Mouse (Mus musculus) CD4-positive, CD25-positive, alpha-beta regulatory T cell, adult 2 months (primary cell): ENCODE results near the gene Stx6.

ENCODE experiments used
- DNase-seq: peaks from one replicate; pipeline ENCODE4 v3.0.0-alpha.2; 2012; ENCODE audit warnings: low read depth, low spot score

Stx6 gene

GRCm38 (mm10) chr1:155158141-155158969, at the start of gene Stx6:
Stx6 (plus strand) TSS chr1:155158715.
- DNase-seq, result peak; percentile 99

DNA sequence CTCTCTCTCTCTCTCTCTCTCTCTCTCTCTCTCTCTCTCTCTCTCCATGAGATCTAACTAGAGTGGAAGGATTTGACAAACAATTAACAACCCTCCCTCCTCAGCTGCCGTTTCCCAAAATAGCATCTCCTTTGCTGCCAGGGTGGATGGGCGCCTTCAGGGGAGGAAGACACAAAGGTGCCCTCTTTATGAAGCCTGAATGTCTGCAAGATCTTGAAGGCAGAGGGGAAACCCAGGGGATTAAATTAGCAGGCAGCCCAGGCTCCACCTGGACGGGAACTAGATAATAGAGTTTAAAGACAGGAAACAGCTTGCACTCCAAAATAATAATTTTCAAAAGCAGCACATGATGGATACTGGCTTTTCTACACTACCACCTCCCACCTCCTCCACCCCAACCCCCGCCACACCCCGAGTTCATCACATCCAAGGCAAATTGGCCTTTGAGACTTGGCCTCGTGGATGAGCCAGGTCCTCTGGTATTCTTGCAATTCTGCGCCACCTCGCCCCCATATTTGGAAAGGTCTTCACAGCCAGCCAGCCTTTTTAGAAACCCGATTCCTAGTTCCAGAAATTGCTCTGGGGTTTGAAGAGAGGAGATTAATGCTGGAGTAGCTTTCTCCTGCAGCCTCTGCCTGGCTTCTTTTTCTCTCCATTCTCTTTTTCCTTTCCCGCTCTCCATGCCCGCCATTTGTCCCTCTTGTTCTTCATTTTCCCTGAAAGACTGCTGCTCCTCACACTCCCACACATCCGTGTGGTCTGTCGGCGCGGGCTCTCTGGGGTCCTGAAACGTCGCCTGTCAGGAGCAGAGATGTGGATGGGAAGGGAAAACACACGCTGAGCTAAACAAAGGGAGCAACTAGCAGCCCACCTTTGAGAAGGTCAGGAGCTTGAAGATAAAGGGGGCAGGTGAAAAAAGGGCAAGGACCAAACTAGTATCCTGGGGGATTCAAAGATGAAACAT, 48.8 kb upstream of the Stx6 start:
- no peak for DNase-seq

DNA sequence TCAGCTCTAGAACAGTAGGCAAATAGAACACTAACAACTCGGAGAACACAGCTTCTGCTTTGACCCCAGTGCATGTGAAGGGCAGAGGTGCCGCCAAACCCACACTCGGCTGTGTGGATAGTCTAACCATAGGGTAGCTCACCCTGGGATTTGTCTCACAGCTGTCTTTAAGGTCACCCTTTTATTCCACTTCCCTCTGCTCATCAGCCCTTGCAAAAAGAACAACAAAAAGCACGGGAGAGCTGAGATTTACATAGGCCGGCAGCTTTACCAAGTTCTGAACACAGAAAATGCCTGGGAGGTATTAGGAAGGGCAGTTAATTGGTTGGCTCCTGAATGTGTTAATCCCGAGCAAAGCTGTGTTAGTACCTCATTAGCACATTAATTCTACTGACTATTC, 47.0 kb upstream of the Stx6 start:
- no peak for DNase-seq

DNA sequence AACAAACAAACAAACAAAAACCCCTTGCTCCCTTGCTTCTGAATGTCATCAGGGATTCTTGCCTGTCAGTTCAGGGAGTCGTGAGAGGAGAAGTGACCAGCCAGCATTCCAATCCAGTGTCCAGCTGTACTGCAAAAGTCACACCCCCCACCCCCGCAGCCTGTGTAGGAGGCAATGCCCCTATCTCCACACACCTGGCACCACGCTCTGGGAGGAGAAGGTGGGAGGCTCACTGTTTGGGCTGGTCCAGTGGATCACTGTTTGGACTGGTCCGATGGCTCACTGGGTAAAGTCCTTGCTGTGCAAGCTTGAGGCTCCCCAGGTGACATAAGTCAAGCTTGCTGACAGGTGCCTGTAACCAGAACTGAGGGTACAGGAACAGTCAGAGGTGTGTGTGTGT, 46.4 kb upstream of the Stx6 start:
- DNase-seq, result no peak

- DNase-seq, result no peak
These were observed 45.6 kb upstream of the Stx6 start for GRCm38 (mm10) chr1:155112875-155113274.

GRCm38 (mm10) chr1:155113946-155114345, 44.6 kb upstream of the Stx6 start:
- DNase-seq, result no peak

- no peak for DNase-seq
These were observed 38.8 kb upstream of the Stx6 start for GRCm38 (mm10) chr1:155119719-155120118.

- DNase-seq, result peak; percentile 20
These were observed 36.3 kb upstream of the Stx6 start for GRCm38 (mm10) chr1:155121977-155122939.

GRCm38 (mm10) chr1:155124397-155124796, 34.1 kb upstream of the Stx6 start:
- no peak for DNase-seq

DNA sequence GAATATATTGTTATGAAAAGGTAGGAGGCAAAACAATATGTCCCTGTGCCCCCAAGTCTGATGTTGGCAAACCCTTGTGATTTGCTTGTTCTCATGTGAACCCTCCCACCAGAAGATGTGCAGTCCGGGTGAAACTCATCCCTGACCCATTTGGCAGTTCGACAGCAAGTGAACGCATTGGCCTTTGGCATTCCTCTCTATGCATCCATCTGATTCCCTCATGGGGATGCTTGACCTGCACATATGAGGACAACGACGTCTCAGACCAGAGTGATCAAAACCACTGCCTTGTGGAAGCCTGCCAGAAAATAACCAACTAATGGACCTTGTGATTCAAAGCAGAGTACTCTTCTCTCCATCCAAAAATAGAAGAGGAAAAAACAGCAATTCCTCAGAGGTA, 31.8 kb upstream of the Stx6 start:
- no peak for DNase-seq

DNA sequence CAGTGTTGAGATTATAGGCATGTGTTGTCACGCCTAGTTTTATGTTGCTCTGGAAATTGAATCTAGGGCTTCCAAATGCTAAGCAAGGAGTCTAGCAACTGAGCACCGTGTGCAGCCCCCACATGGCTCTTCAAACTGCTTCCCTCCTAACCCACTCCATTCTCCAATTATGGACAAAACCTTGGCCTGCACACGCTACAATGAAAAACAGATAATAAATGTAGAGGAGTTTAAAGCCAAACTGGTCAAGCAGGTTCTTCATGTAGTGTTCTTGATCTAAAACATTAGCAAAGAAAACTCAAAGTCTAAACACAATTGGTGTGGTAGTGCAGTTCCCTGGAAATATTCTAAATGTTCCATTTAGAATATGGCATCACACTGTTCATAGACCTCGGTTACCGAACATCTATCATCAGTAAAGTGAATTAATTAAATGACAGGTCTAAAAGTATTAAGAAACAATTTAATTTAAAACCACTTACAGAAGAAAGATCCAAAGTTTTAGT, 31.0 kb upstream of the Stx6 start:
- DNase-seq, result no peak

GRCm38 (mm10) chr1:155134866-155135265, 23.6 kb upstream of the Stx6 start:
- DNase-seq, result no peak

GRCm38 (mm10) chr1:155138795-155139194, 19.7 kb upstream of the Stx6 start:
- DNase-seq, result peak; percentile 51

- DNase-seq, result peak; percentile 93
These were observed 18.4 kb upstream of the Stx6 start for GRCm38 (mm10) chr1:155140076-155140475.

GRCm38 (mm10) chr1:155145620-155146019, 12.9 kb upstream of the Stx6 start:
- peak; percentile 65 for DNase-seq

DNA sequence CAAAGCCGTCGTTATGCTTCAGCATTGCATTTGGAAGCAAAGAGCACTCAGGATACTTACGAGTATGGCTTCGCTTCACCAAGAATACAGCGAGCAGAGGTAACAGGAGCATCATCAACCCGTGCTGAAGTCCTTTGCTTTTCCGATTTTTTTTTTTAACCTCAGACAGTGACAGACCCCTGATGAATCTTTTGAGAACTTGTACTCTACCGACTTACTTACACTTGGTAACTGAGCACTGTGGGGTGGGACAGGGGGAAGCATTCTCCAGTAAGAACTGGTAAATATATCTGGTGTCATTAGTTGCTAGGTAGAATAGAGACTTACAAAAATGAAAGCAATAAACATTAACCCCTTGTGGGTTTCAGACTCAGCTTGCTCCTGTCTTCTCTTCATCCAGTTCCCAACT, 11.9 kb upstream of the Stx6 start, which contains the start of gene Mr1:
Gene Mr1, minus strand, starts transcription at position 243 of the 409 bp plus-strand sequence.
- DNase-seq, result peak; percentile 86

DNA sequence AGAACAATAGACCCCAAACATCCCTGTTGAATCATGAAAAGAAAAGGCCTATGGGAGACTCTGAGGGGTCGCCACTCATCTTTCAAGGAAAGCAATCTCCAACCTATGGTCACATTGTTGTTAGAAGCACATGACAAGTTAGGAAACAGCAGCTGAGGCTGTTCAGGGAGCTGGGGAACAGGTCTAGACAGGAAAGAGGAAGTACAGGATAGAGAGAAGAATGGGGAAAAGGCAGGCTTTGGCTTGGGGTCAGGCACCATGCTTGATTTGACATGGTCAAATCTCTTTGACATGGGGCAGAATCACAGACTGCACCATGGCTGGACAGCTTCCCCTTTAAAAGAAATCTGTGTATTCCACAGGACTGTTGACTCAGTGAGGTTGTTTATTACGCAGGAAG, 11.3 kb upstream of the Stx6 start:
- DNase-seq, result no peak

- DNase-seq, result no peak
These were observed 9.1 kb upstream of the Stx6 start for GRCm38 (mm10) chr1:155149403-155149802.

- no peak for DNase-seq
These were observed 7.7 kb upstream of the Stx6 start for GRCm38 (mm10) chr1:155150821-155151220.

DNA sequence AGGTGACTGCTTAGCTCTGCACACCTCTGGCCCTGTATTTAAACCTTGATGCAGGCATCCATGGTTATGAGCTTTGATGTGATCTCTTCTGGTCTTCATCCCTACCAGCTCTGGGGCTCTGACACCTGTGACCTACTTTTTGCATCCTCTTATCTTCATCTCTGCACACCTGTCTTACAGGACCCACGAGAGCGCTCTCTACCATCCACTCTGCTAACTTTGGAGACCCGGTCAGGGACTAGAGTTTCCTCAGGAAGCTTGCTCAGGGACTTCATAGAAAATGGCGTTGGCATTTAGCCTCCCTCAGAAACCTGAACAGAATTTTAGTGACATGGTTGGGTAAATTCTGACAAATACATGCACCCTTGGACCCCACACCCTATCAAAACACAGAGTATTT, 4.6 kb upstream of the Stx6 start:
- no peak for DNase-seq

- peak; percentile 80 for DNase-seq
These were observed 512 bp downstream of the Stx6 start for GRCm38 (mm10) chr1:155158970-155159484.
